Mouse (Mus musculus): ENCODE results near the gene Pim1.

DNA sequence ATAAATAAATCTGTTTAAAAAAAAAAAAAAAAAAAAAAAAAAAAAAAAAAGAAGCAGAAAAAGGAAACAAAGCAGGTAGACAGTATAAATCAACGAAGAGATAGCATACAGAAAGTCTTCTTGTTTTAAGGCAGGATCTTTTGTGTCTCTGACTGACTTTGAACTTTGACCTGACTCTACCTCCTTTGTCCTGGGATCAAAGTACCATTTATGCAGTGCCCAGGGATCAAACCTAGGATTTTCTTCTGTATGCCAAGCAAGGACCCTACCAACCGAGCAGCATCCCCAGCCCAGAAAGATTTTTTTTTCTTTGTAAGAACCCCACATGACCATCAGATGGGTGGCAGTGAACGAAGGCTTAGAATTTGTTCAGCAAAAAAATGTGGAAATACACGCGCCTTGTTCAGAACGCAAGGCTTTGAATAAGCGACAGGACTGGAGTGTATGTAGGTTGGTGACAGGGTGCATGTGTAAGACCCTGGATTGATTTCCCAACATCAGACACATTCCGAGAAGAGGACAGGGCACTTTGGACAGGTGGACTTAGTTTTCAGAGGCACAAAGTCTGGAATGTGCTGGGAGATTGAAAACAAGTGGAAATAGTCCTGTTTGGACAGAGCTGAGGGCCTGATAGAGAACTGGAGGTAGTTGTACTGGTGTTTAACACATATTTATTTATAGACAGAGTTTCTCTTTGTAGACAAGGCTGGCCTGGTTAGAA is 2.1 kb upstream of the Pim1 start:
- TF ChIP-seq POLR2A (IDR thresholded peaks at IDR 0.05; ENCODE audit: low read depth, low read length) (no peak), CTCF (IDR thresholded peaks at IDR 0.05; ENCODE audit: extremely low read depth, insufficient read length, insufficient replicate concordance, low read depth, low read length) (no peak)

Measured in small intestine, adult 2 months (tissue).